Mouse (Mus musculus) stomach, adult 2 months (tissue): Measurements from ENCODE around the gene Exo1. TPM values are rescaled to one million over a fixed set of nuclear protein-coding genes. Genes with fewer than 3 reads are reported as not detected.

ENCODE experiments used
- polyA plus RNA-seq: library from polyadenylated mRNA; depleted of rRNA; stranded (reverse); fragments of >200 nt; gene quantifications from 2 replicates; pipeline ENCODE4 v1.2.3, GENCODE M21; 2012; rRNA removed

The Exo1 gene
- 0.06 and 0.09 TPM in 2 replicates for polyA plus RNA-seq

DNA sequence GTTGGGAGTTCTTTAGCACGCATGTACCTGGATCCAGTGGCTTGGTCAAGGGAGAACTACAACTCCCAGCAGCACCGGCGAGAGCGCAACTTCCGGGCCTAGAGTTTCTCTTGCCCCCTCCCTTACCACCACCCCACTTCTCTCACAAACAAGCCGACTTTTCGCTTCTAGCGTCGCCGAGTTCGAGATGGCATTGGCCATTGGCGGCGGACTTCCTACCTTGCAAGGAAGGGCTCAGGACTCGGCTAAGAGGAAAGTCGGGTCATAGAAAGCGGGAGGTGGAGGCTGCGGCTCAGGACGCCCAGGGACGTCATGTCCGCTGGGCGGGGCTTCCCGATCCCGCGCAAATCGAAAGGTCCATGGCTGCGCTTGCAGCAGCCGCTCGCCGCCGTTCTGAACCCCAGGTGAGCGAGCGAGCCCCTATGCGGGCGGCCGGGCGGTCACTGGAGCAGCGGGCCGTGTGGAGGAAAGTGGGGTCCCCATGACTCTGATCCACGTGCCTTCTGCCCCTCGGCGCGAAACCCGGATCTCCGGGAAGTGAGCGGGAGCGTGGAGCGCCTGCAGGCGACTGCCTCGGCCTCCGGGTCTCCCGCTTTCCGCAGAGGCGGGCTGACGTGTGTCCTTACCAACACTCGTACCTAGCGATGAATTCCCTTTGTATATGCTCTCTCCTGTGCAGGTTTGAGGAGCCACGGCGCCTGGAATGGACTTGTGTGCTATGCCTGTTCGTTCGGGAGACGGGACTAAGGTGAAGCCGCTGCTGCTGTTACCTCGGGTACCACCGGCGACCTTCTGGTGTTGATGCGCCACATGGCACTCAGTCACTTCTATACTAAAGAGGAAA is at the start of gene Exo1:
TSS of gene Exo1 (plus strand) at position 129 of the 844 bp plus-strand sequence.

DNA sequence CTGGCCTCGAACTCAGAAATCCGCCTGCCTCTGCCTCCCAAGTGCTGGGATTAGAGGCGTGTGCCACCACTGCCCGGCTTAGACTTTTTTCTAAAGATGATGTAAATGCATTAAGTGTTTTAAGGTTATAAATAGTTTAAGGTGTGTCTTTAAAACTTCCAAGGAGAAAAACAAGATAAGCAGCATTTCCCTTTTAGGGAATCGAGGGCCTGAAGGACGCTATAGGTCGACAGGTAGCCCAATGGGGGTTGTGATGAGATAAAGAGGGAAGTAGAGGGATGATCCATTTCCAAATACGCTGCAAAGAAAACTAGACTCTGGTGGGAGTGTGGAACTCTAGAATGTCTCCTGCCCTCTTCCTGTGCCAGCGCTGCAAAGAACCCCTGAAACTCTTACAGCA is 39.6 kb downstream of the Exo1 start, which contains the start of gene Gm38100:
TSS of gene Gm38100 (plus strand) at position 301 of the 400 bp plus-strand sequence.

Other genes with a start within 250 kb of the Exo1 start
- 1.3 TPM in 2 replicates for gene Opn3, start 187.8 kb upstream of the Exo1 start, polyA plus RNA-seq
- 8.9 and 17.9 TPM in 2 replicates for gene Chml, start 187.7 kb upstream of the Exo1 start, polyA plus RNA-seq
- gene Wdr64, start 182.0 kb upstream of the Exo1 start, polyA plus RNA-seq, result not detected in 2 replicates
- not detected in 2 replicates for gene Gm38100, start 39.7 kb downstream of the Exo1 start, polyA plus RNA-seq
- gene Rbm8a2, start 98.5 kb downstream of the Exo1 start, polyA plus RNA-seq, result not detected in 2 replicates